Mouse (Mus musculus) heart, postnatal 0 days (tissue): ENCODE measurements around the gene Tmem39b. TPM values are rescaled to one million over a fixed set of nuclear protein-coding genes. Genes with fewer than 3 reads are reported as not detected.
A peak's percentile ranks its signal among the peaks of the same experiment; 100 is the strongest.

ENCODE experiments used
- ATAC-seq: fragments of 200-750 bp; cut with Nextera tagmentation; 2 replicates; pipeline ENCODE4 v1.8.0; 2017; ENCODE audit warnings: low read depth, moderate number of reproducible peaks, moderate library complexity; ENCODE audit not compliant: insufficient read depth
- DNase-seq: peaks from one replicate; pipeline ENCODE4 v3.0.0-alpha.2; 2016; ENCODE audit warnings: low spot score
- H3K27ac ChIP-seq: fragments of 300-500 bp; sonication (generic); 2 replicates; pipeline ENCODE4 v1.5.1; 2014; ENCODE audit warnings: low read depth, mild to moderate bottlenecking
- H3K27me3 ChIP-seq: fragments of 300-500 bp; sonication (generic); 2 replicates; pipeline ENCODE4 v1.6.1; 2014; ENCODE audit warnings: low read length, mixed read lengths; ENCODE audit not compliant: control insufficient read depth, insufficient read depth
- H3K36me3 ChIP-seq: fragments of 300-500 bp; sonication (generic); replicated peaks from 2 replicates; pipeline ENCODE4 v1.6.1; 2014; ENCODE audit warnings: low read length, mixed read lengths; ENCODE audit not compliant: control insufficient read depth, insufficient read depth
- H3K4me1 ChIP-seq: fragments of 300-500 bp; sonication (generic); 2 replicates; pipeline ENCODE4 v1.6.1; 2014; ENCODE audit warnings: antibody characterized with exemption; ENCODE audit not compliant: control insufficient read depth, insufficient read depth
- H3K4me2 ChIP-seq: fragments of 300-500 bp; sonication (generic); 2 replicates; pipeline ENCODE4 v1.6.1; 2014; ENCODE audit warnings: low read depth, mild to moderate bottlenecking, low read length, moderate library complexity
- H3K4me3 ChIP-seq: fragments of 300-500 bp; sonication (generic); 2 replicates; pipeline ENCODE4 v1.5.1; 2014; ENCODE audit warnings: low read depth, low read length
- H3K9ac ChIP-seq: fragments of 300-500 bp; sonication (generic); replicated peaks from 2 replicates; pipeline ENCODE4 v1.6.1; 2014; ENCODE audit warnings: low read depth, low read length, mixed read lengths
- H3K9me3 ChIP-seq: fragments of 300-500 bp; sonication (generic); replicated peaks from 2 replicates; pipeline ENCODE4 v1.6.1; 2016; ENCODE audit warnings: low read length; ENCODE audit not compliant: control insufficient read depth
- CTCF ChIP-seq: IDR thresholded peaks from 2 replicates; pipeline ENCODE4 v1.5.1; 2016; ENCODE audit warnings: antibody characterized with exemption, control low read depth, low read depth
- EP300 ChIP-seq: IDR thresholded peaks from 2 replicates; pipeline ENCODE4 v1.6.1; 2016; ENCODE audit warnings: antibody characterized with exemption, low read depth
- WGBS: fragments of 180-500 bp; shearing (Covaris S2); extraction: QIAGEN DNeasy Blood & Tissue Kit; methylation state at CpG from one replicate; pipeline ENCODE4 v1.1.7; 2014; 5-methylcytosine and 5-hydroxymethylcytosine counted together
- polyA plus RNA-seq: library from polyadenylated mRNA; unstranded; fragments of >200 nt; fragmentation: Nextera tagmentation; extraction: Ambion mirVana; gene quantifications from 2 replicates; pipeline ENCODE4 v1.2.1, GENCODE M21; 2015
- total RNA-seq: library from RNA; depleted of rRNA; stranded (reverse); fragments of >200 nt; gene quantifications from 2 replicates; pipeline ENCODE4 v1.2.3, GENCODE M21; 2014; ENCODE audit warnings: low replicate concordance

Gene Tmem39b
- total and polyA plus RNA-seq, 2 experiments from 2014 or later = 3.9 to 11.8 TPM

- TF ChIP-seq EP300 = no peak
- no peak for TF ChIP-seq CTCF
- Histone ChIP-seq H3K27ac (peak overlapping the region; percentile 97), H3K4me3 (peak overlapping the region; percentile 90), H3K4me1 (peaks cover 15% of the 10 kb centered on the region), H3K27me3 (no peaks in the 10 kb centered on the region), H3K36me3 (peaks cover 13% of the 10 kb centered on the region), H3K9ac (peak overlapping the region; percentile 97; the same call in 1 of the 2 replicates), H3K9me3 (no peaks in the 10 kb centered on the region), H3K4me2 (peak overlapping the region; percentile 86)
- DNase-seq (no peak), ATAC-seq (no peak; the same call in 1 of the 2 replicates)
- WGBS = 2% methylated on average over 10 of the region's 10 CpGs
These were observed 23.7 kb downstream of the Tmem39b start for GRCm38 (mm10) chr4:129672878-129673449.

DNA sequence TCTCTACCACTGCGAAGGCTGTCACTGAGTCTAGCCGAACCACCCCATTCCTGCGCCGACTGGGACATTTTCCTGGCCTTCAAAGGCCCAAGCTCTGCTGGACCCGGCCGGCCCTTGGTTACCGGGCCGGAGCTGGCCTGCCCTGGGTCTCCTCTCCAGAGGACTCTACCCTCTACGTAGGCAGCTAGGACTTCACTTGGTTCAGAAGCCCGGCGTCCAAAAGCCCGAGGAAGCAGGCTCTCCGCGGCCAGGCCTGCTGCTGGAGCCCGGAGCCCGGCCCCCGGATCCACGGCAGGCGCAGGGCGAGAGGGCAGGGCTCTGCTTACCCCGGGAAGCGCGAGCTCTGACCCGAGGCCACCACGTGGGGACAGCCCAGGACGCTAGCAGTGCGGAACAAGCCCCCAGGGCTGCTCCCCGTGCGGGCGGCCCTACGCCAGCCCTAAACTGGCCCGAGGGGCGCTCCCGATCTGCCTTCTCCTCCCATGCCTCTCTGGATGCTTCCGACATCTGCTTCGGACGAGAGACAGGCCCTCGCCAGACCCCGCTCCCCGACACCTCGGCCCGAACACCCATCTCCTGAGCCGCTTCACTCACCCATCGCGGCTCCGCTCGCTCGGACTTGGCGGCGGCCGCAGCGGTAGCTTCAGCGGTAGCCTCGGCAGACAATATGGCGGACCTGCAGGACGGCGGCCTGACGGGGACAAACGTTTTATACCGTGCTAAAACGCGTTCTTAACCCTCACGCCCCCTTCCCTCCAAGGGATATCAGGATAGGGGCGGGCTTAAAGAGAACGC, 24.4 kb downstream of the Tmem39b start, which contains the start of gene Kpna6:
Kpna6 (minus strand) TSS at position 685 of the 795 bp plus-strand sequence.
- Histone ChIP-seq H3K36me3 (peaks cover 16% of the 10 kb centered on the region), H3K9me3 (no peaks in the 10 kb centered on the region), H3K27ac (peak within 1 kb of the TSS; percentile 97), H3K4me2 (peak within 1 kb of the TSS; percentile 86), H3K9ac (peak within 1 kb of the TSS; percentile 97), H3K4me1 (peaks cover 15% of the 10 kb centered on the region), H3K27me3 (no peaks in the 10 kb centered on the region), H3K4me3 (peak within 1 kb of the TSS; percentile 90)
- no peak; the same call in 1 of the 2 replicates for TF ChIP-seq EP300
- TF ChIP-seq CTCF = no peak
- DNase-seq (peak; percentile 95), ATAC-seq (peak; percentile 90)
- under 1% methylated on average over 61 of the region's 65 CpGs for WGBS

DNA sequence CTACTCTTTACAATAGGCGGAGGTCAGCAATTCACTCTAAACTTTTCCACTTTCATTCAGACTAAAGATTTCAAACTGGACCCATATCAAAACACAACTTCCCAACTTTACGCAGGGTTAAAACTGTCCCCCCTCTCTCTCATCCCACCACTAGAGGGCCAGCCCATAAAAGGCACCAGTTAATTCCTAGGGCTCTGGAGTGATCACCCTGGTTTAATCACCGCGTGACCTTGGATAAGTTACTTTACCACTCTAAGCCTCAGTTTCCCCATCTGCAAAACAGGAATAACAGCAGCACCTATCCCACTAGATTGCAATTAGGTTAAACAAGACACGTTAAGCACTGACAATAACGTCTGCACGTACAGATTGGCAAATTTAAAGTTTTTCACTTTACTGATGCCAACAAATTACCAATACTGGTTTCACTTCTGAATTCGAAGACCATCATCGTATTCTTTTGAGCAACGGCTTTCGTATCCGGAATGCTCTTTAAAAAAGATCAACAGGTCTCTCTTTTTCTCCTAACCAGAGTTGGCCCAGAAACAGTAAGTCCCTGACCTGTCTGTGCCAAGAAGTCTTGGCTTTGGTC, 25.1 kb downstream of the Tmem39b start:
- WGBS = 6% methylated on average over 12 of the region's 12 CpGs
- TF ChIP-seq EP300 (no peak), CTCF (peak; percentile 74)
- Histone ChIP-seq H3K4me2 (peak overlapping the region; percentile 86), H3K36me3 (peaks cover 12% of the 10 kb centered on the region), H3K4me1 (peaks cover 15% of the 10 kb centered on the region), H3K9ac (peak overlapping the region; percentile 97), H3K4me3 (peak overlapping the region; percentile 90), H3K27me3 (no peaks in the 10 kb centered on the region), H3K9me3 (no peaks in the 10 kb centered on the region), H3K27ac (peak overlapping the region; percentile 97)
- ATAC-seq (peak; percentile 64), DNase-seq (peak; percentile 63)

GRCm38 (mm10) chr4:129662255-129662813, 34.3 kb downstream of the Tmem39b start:
- DNase-seq = no peak
- no peak overlapping the region for H3K4me3 ChIP-seq
- WGBS = 79% methylated on average over 3 of the region's 3 CpGs
- H3K27ac ChIP-seq = no peak overlapping the region
- no peaks in the 10 kb centered on the region for H3K27me3 ChIP-seq
- H3K4me2 ChIP-seq = no peak overlapping the region
- no peak for ATAC-seq
- H3K36me3 ChIP-seq = peaks cover 54% of the 10 kb centered on the region
- H3K9me3 ChIP-seq = no peaks in the 10 kb centered on the region
- no peak for TF ChIP-seq EP300
- no peak for TF ChIP-seq CTCF
- H3K9ac ChIP-seq = no peak overlapping the region
- no peaks in the 10 kb centered on the region for H3K4me1 ChIP-seq

GRCm38 (mm10) chr4:129661584-129661983, 35.1 kb downstream of the Tmem39b start:
- H3K9ac ChIP-seq = no peak overlapping the region
- no peaks in the 10 kb centered on the region for H3K9me3 ChIP-seq
- no peak overlapping the region for H3K27ac ChIP-seq
- H3K27me3 ChIP-seq = no peaks in the 10 kb centered on the region
- no peak for ATAC-seq
- DNase-seq = no peak
- 93% methylated on average over 3 of the region's 3 CpGs for WGBS
- TF ChIP-seq EP300 = no peak
- no peak for TF ChIP-seq CTCF
- H3K4me3 ChIP-seq = no peak overlapping the region
- H3K4me1 ChIP-seq = no peaks in the 10 kb centered on the region
- H3K4me2 ChIP-seq = no peak overlapping the region
- peaks cover 59% of the 10 kb centered on the region for H3K36me3 ChIP-seq
